Mouse (Mus musculus) spleen, postnatal 36 days (tissue): ENCODE measurements around the gene Pcdh15.

Source experiments
- DNase-seq, 2 experiments: peaks; one replicate each; pipeline ENCODE4 v3.0.0; 2022; ENCODE audit warnings: low spot score in 2 of 2, mixed read lengths in 1 of 2

The Pcdh15 gene

DNA sequence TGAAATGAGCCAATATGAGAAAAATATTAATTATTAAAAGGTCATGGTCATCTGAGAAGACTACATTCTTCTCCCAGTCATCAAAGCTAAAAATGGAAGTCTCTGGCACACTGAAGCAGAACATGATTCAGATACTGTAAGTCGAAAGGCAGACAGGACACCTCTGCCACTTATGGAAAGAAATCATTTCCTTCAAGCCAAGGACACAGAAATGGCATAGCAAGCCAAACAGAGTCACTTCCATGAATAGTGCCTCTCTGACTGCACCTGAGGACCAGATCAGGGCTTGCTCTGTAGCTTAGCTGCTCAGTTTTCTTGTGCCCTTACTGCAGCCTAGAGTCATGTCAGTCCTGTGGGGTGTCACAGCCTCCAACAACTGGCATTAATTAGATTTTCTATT, 234.3 kb downstream of the Pcdh15 start:
- DNase-seq: no peak

DNA sequence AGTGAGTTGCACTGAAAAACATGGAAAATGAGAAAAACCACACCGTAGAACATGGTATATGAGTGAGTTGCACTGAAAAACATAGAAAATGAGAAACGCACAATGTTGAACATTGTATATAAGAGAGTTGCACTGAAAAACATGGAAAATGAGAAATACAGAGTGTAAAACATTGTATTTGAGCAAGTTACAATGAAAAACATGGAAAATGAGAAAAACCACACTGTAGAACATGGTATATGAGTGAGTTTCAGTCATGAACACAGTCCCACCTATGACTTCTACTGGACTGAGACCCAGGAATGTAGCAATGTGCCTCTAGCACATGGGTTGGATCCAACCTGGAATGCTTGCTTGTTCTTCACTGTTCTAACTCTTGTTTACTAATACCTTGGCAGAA, 279.9 kb downstream of the Pcdh15 start:
- no peak for DNase-seq

DNA sequence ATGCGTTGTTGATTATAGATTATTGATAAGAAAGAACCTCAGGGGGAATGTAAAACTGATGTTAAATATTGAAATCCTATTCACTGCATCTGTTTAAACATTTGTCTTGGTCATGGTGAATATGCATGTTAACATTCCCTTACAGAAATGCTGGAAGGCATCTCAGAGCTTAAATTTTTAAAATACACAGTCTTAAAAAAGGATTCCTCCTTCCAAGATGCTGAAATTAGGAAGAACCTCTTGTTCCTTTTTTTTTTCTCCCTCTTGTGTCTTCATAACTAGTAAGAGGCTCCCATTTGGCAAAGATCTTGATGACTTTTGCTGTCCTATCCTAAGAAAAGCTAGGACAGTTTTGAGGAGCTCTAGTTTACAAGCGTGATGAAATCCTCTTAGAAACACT, 284.9 kb downstream of the Pcdh15 start:
- DNase-seq: no peak

DNA sequence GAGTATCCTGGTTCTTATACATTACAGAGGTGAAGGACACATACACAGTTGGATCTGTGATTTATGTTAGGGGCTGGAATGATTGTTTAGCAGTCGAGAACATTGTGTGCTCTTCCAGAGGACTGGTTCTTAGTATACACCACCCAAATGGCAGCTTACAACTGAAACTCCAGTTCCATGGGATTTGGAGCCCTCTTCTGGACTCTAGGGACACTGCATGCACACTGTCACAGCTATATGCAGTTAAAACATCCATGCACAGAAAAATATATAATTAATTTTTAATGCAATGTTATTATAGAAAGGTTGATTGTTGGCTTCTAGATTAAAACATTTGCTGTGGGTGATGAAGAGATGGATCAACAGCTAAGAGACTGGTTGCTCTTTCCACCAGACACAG, 301.3 kb downstream of the Pcdh15 start:
- DNase-seq: no peak

DNA sequence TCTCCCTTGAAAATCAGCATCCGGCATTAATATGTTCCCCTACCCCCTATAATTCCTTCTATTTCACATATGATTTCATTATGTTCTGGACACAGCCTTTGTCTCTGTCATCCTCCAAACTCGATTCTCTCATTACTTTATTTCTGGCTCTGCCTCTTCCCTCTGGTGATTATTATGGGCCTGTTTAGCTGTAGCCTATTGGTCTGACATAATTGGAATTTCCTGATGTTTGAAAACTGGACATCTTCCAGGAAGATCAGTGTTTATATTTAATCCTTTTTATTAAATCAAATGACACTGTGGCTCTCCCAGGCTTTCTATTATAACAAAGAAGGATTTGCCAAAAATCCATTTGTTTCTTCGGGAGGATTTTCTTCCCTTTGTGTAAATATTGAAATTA, 326.3 kb downstream of the Pcdh15 start:
- DNase-seq: no peak

DNA sequence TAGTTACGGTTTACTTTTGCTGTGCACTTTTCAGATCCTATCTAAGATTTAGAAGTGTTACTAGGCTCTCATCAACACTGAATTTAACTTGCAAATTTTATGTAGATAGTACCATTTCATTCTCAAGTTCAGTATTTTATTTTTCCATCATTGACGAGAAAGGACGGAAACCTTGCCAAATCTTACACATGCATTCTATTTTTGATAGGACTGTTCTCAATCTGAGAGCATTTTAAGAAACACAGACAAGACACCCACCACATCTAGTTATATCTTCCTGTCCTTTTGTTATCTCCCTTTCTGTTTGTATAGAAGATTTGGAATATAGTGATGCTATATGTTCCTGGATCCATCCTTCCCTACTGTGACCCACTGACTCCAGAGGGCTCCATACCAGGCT, 332.2 kb downstream of the Pcdh15 start:
- DNase-seq: no peak

DNA sequence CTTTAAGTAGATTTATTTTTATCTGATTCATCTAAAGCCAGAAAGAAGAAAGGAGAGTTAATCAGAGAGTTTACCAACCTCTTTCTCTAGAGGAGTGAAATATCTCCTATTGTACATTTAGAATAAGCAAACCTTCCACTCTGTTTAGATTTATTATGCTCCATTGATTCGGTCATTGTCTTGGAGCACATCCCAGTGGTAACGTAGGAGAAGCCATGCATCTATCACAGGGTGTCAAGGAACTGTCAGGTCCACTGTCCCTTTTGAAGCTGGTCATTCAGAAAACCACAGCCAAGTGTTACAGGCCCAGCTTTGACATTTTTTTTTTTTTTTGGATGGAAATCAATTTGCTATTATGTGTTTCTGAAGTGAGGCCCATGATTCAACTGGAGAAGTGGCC, 384.9 kb downstream of the Pcdh15 start:
- DNase-seq: no peak

DNA sequence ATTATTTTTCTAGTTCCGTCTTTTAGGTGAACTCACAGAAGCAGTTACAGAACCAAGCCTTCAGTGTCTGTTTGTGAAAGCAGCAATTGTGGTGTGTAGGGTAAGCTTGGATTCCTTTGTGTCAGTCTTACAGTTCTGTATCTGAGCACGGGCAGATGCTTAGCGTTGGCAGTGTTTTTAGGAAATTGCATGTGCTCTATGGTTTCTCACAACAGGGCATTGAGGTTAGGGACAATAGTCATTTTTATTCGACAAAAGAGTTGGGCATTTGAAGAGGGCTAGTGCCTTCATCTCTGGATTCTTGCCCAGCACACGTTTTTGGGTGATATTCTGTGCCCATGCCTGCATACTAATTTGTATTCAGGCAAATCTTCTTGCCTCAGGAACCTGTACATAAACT, 392.5 kb downstream of the Pcdh15 start:
- DNase-seq: no peak

DNA sequence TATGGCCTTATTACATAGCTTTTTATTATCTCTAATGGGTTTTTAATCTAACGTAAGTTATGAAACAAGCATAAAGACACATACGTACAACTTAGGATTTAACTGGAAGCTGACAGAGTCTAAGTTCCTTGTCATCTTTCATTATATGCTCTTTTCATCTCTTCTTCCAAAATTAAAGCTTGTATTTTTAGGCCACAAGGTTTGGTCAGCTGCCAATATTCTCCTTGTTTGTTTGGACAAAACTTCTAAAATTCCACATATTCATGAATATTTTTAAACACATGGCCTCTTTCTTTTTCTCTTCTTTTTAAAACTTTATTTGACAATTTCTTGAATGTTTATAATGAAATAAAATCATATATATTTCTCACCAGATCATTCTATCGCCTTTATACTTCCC, 415.7 kb downstream of the Pcdh15 start:
- DNase-seq: no peak

DNA sequence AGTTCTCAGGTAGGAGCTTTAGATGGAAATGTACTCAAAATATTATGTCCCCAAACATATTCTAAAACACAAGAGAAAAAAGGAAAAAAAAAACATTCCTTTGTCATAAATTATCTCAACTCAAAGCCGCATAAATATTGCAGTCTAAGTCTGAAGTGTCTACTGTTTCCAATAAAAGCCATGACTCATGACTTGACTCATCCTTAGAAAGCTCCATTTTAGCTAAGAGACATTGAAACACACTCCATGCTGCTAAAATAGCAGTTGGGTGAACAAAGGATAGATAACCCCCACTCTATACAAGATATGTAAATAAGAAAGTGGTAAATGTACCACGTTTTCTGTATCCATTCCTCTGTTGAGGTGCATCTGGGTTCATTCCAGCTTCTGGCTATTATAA, 416.6 kb downstream of the Pcdh15 start:
- no peak for DNase-seq

DNA sequence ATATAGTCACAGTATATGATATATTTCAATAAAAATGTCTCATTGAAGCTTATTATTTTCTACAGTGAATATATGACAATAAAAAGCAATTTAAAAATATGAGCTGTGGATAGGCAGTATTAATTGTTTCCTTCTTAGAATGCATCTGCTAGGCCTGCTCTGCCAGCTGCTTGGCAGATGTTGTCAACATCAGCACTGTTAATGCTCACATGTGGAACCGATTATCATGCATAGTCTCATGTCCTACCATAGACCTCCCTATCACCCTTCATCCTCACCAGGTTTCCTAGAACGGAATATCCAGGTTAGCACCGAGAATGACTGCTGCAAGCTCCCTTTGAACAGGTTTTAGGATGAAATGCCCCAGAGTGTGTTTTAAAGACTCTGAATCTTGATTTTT, 420.3 kb downstream of the Pcdh15 start:
- no peak for DNase-seq

DNA sequence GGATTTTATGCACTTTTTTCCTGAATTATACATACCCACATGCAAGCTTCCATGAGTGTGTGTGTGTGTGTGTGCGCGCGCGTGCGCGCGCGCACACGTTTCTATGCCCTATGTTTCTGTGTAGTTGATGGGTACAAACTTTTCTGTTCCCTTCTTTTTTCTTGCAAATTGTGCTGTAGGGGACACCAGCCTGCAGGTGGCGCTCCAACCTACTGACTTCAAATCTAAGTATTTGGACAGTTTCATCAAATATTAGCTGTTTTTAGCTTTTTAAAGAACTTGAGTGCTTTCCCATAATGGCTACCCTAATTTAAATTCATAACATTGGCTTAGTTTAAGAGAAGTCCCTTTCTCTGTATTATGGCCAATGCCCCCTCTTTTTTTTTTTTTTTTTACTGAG, 453.7 kb downstream of the Pcdh15 start:
- DNase-seq: no peak

DNA sequence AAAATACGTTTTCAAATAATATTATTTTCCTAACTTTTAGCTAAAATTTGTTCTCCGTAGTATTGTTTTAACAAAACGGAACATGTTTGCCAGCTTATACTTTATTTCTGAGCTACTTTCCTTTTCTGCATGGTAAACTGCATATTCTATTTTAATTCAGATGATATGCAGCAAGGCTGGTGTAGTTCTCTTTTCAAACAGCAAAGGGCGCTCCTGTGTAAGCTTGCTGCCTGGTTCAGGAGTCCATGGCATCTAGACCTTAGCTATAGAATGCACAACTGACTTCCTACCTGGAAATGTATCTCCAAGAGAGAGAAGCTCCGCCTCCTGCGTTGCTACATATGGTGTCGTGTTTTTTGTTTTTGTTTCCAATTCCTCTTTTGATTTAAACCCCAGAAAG, 465.1 kb downstream of the Pcdh15 start:
- no peak for DNase-seq

DNA sequence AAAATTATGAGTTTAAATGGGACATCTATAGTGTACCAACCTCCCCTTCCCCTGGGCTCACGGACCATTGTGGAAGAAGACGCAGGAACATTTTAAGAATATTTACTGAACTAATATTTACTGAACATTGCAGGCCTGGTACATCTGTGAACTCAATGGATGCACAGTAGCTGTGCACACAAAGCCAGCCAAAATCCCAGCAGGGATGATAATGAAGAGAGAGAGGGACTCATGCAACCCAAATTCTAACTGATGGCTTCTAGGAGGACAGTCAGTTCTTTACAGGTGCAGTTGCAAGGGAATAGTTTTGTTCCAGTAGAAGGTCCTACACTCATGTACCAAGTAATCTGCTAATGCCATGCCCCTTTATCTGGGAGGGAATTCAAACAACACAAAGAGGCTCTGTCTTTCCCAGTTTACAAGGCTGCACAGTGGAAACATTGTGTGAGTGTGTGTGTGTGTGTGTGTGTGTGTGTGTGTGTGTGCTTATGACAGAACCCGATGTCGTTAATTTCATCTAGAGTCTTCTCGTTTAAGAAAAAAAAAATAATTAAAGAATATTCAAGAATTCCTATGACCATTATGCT, 475.7 kb downstream of the Pcdh15 start:
- DNase-seq: no peak

DNA sequence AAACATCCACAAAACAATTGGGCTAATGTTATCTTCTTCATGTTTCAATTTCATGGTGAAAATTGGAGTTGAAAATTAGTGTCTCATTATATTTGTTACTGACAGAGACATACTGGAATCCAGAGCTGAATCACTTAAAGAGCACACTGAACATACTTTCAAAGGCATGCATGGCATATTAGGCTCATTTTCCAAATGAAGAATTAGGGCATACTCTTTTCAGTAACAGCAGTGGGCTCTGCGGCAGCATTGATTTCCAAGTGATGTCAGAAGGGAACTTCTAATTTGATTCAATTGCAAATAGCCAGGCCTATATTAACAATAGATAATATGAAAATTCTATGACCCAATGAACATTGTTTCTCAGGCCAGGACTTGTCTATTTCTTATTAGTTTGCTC, 568.4 kb downstream of the Pcdh15 start:
- DNase-seq: no peak

DNA sequence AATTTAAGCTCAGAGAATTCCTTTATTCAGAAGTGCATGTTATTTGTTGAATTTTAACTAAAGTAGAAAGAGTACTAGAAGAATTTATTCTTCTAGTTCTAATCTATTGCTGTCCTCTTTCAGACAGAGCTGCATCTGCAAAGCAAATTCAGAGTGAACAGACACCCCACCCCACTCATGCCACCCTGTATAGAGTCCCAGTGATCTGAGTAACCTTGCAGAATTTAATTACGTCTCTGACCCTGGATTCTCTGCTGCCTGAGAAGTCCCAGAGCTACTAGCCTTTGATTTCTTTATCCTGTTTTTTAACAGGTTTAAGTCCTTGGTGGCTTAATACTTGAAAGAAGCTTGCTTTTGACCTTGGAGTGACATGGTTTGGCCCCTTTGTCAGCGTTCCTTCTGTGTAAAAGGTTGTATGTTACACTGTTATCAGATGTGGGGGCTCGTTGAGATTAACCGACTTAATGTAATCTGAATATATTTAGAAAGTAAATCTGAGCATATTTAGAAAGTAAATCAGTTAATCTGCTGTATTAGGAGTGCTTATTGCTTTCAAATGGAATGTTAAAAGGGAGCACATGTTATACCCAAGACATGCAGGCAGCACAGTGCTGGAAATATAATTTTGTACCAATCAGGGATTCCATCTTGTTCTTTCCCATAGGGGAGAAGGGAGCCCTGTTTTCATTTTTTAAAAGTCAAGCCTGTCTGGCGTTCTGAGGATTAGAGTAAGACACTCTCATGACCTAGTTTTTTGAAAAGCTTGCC, 601.6 kb downstream of the Pcdh15 start:
- no peak for DNase-seq

DNA sequence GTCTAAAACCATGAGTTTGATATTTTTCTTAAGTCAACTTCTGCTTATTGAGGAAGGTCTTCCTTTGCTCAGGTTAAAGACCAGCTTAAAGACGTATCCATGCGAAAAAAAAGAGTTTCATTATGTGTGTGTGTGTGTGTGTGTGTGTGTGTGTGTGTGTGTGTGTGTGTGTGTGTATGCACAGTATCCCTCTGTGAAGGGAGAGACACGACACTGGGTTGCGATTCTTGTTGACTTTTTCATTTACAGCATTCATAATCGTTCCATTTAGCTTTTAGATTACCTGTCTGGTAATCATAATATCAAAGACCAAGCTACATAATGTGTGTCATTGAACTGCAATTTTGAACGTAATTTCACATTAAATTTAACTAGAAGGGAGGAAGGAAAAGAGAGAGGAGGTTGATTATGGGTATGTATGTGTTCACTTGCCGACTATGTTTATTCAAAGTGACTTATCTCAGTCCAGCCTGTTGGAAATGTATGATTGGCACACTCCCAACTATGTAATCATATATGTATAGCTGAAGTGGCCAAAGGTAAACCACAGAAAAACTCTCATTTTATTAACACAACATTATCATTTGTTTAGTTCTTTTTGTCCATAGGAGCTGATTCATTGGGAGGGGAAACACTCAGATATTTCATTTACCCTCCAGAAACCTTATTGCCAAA, 626.6 kb downstream of the Pcdh15 start:
- DNase-seq: no peak

DNA sequence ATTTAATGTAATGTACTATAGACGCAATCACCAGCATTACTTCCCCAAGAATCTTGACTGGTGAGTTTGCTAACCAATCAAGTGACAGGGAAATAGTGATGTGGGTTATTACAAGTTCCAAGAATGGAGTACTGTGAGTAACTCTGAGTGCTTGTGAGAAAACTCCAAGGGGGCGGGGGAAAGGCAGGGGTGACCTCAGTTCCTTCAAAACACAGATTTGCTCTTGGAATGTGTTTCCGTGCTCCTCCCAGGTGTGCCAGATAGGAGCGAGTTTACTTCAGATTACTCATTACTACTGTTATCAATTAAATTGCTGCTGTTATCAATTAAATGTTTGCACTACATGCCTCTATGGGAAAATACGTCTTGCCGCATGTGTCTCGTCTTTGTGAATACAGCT, 634.1 kb downstream of the Pcdh15 start:
- DNase-seq: no peak

DNA sequence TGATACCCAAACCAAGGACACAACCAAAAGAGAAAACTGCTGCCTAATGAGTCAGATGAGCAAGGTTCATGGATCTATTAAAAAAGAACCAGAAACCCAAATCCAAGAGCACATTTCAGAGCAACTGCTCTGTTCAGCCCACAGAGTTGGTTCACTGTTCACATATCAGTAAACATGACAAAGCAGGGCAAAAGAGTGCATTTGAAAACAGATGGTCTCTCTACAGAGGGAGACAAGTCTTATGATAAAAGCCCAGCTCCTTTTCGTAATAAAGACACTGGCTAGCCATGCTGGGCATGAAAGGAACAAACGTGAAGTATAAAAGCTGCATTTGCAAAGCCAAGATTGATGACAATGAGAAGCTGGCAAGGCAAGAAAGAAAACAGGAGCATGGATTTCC, 649.9 kb downstream of the Pcdh15 start:
- no peak for DNase-seq

DNA sequence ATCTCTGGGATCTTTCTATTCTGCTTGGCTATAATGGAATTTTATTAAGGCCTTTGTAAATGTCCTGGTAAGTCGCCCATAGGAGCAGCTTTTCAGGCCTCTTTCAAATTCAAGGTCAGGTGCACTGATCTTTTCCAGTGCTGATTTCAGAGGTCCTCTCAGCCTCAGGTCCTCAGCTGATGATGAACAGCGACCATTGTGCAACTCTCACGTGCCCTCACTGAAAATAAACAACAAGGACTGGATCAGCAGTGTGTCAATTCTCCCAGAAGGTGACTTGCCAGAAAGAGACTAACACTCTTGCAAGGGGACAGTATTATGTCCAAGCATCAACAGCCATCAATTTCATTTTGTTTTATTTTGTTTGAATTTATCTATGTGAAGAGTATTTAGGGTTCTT, 654.7 kb downstream of the Pcdh15 start:
- no peak for DNase-seq

DNA sequence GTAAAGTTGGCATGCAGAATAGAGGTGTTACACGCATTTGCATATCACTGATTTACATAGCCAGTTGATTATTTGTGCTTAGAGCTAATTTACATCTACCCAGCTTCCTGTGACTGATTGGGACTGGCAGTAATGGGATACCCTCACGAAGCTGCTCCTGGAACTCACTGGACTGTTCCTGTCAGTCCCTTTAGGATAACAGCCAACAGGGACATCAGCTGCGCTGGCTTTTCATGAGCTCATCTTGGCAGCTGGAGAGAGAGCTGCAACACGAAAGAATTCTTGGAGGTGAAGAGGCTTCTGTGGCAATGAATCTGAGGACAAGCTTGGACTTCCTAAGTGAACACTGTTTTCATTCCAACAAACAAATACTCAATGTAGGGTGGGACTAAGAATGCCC, 683.8 kb downstream of the Pcdh15 start:
- DNase-seq: no peak

DNA sequence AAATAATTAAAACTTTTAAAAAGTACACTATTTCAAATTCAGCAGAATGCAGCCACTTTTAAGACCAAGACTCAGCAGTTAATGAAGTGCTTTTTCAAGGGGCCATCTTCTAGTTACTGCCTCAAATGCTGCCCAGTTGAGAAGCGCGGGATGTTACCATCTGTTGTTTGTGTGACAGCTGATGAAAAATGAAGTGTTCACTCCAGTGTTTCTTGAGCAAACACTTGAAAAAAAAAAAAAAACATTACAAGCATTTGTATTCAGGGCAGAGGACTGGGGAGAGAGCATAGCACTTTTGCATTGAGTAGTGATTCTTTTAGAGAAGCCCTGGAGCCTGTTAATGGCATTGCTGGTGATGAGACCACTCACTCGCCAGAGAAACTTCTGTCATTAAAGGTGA, 689.0 kb downstream of the Pcdh15 start:
- DNase-seq: no peak

DNA sequence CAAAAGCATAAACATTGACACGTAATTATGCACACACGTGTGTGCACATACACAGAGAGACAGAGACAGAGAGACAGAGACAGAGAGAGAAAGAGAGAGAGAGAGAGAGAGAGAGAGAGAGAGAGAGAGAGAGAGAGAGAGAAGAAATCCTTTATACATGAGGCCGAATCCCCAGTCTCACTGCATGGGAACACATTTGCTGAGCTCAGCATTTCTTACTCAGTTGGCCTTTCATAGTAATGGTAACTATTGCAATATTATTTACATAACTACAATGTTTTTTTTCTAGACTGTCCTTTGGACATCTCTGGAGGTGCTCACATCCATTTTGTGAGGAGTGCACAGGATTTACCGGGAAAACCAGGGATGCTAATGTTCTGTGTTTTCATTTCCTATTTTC, 705.9 kb downstream of the Pcdh15 start:
- no peak for DNase-seq
